Mouse (Mus musculus) adrenal gland, postnatal 14 days (tissue): Measurements from ENCODE around the gene Rab1b. TPM values are rescaled to one million over a fixed set of nuclear protein-coding genes. Genes with fewer than 3 reads are reported as not detected.

Experiments used
- DNase-seq: peaks from one replicate; pipeline ENCODE4 v3.0.0; 2021; ENCODE audit warnings: mixed read lengths
- total RNA-seq: library from RNA; stranded (reverse); gene quantifications from 2 replicates; pipeline ENCODE4 v1.2.3, GENCODE M21; 2021

Rab1b gene
- total RNA-seq, 1 experiment from 2014 or later, result 166 TPM

DNA sequence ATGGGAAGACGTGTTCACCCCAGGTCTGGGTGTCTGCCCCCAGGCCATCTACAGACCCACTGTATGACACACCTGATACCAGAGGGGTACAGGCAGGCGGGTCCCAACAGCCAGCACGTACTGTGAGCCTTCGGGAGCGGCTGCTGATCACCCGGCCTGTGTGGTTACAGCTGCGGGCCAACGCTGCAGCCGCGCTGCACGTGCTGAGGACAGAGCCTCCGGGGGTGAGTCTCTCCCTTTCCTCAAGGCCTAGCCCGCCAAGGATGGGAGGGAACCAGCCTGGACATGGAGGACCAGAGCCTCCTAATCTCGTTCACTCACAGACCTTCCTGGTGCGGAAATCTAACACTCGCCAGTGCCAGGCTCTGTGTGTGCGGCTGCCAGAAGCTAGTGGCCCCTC, 55.8 kb downstream of the Rab1b start:
- peak; percentile 67 for DNase-seq

DNA sequence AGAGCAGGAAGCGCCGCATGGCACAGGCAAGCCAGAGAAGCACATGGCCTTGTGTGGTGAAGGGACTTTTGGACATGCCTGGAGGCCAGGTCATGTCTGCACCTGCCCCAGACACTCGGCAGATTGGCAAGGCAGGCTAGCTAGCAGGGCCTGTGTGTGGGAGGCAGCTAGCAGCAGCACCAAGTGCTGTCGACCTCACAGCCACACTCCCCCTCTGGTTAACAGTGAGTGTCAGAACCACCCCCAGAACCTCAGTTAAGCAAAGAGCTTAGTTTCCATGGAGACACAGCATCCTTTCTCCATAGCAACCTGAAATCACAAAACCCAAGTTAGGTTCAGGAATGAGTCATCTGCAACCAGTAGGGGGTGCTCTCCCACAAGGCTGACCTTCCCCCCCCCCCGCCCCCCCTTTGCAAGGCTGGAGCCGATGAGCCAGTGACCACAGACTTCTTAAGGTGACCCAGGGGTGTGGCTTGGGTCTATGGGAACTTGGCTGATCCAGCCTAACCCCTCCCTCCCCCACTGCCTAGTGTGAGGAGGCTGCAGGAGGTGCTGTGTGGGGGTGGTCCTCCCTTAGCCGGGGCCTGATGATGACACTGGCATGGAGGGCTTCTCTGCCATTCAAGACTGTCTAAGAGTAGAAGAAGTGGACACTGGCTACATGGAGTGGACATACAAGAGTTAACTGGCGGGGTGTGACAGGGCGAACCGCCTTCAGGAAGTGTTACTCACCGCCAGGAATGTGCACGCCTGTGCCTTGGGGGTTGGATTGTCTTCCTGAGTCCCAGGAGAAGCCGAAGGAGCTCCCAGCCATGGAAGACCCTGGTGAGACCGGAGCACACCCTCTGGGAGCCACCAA, 56.6 kb downstream of the Rab1b start, which contains the start of gene Rin1:
Gene Rin1 (plus strand): TSS at position 435 of the 859 bp plus-strand sequence.
- DNase-seq, result peak; percentile 73

DNA sequence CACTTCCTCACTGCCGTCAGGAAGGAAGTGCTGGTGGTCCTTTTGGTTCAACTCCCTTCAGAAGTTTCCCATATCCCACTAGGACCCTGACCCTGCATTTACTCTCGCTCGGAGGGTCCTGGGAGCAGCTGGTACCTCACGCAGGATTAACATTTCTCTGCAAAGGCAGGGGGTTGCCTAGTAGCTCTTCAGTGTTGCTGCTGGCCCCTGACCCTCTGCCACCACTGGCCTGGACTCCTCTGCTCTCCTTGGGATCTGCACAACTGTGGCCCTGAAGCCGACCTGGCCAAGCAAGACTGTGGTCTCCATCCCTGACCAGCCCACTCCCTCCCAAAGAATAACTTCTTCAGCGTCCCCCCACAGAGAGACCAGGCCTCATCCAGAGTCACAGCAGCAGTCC, 57.5 kb downstream of the Rab1b start:
- DNase-seq, result no peak

Other genes with a start within 250 kb of the Rab1b start
- gene Actn3, start 229.2 kb downstream of the Rab1b start, total RNA-seq, result 0.67 and 1.4 TPM in 2 replicates
- 15.1 and 17.2 TPM in 2 replicates for gene Zdhhc24, start 228.4 kb downstream of the Rab1b start, total RNA-seq
- gene Bbs1, start 200.4 kb downstream of the Rab1b start, total RNA-seq, result 10.3 and 11.0 TPM in 2 replicates
- 69.2 and 87.7 TPM in 2 replicates for gene Dpp3, start 178.8 kb downstream of the Rab1b start, total RNA-seq
- 5.3 and 5.6 TPM in 2 replicates for gene Peli3, start 163.9 kb downstream of the Rab1b start, total RNA-seq
- gene Mrpl11, start 144.9 kb downstream of the Rab1b start, total RNA-seq, result 68.2 and 70.3 TPM in 2 replicates
- 0.26 TPM in 2 replicates for gene Npas4, start 116.8 kb downstream of the Rab1b start, total RNA-seq
- 2.3 and 4.4 TPM in 2 replicates for gene Slc29a2, start 83.2 kb downstream of the Rab1b start, total RNA-seq
- gene B4gat1, start 68.2 kb downstream of the Rab1b start, total RNA-seq, result 28.2 and 29.4 TPM in 2 replicates
- gene AC124502.3, start 68.2 kb downstream of the Rab1b start, total RNA-seq, result 0.56 and 1.5 TPM in 2 replicates
- gene Brms1, start 65.7 kb downstream of the Rab1b start, total RNA-seq, result 23.9 and 26.3 TPM in 2 replicates
- 3.0 and 3.9 TPM in 2 replicates for gene Rin1, start 56.6 kb downstream of the Rab1b start, total RNA-seq
- 17.3 and 21.0 TPM in 2 replicates for gene Cd248, start 39.0 kb downstream of the Rab1b start, total RNA-seq
- 2.0 and 2.5 TPM in 2 replicates for gene Tmem151a, start 21.5 kb downstream of the Rab1b start, total RNA-seq
- 80.4 and 84.7 TPM in 2 replicates for gene Yif1a, start 18.5 kb downstream of the Rab1b start, total RNA-seq
- gene Cnih2, start 8.6 kb downstream of the Rab1b start, total RNA-seq, result 3.1 and 3.9 TPM in 2 replicates
- 34.9 and 37.7 TPM in 2 replicates for gene Klc2, start 11.5 kb upstream of the Rab1b start, total RNA-seq
- 20.4 and 25.5 TPM in 2 replicates for gene Pacs1, start 166.0 kb upstream of the Rab1b start, total RNA-seq
- gene Sf3b2, start 188.4 kb upstream of the Rab1b start, total RNA-seq, result 167 and 170 TPM in 2 replicates
- 0.22 and 0.49 TPM in 2 replicates for gene Gal3st3, start 191.3 kb upstream of the Rab1b start, total RNA-seq
- gene Catsper1, start 228.7 kb upstream of the Rab1b start, total RNA-seq, result not detected in 2 replicates
- gene Cst6, start 242.5 kb upstream of the Rab1b start, total RNA-seq, result 1.3 and 2.8 TPM in 2 replicates